Mouse (Mus musculus) urinary bladder, adult 2 months (tissue): Measurements from ENCODE around the gene Igfbpl1. TPM values are rescaled to one million over a fixed set of nuclear protein-coding genes. Genes with fewer than 3 reads are reported as not detected.

Experiments used
- DNase-seq: peaks from one replicate; pipeline ENCODE4 v3.0.0; 2022; ENCODE audit warnings: low spot score
- polyA plus RNA-seq: library from polyadenylated mRNA; depleted of rRNA; stranded (reverse); fragments of >200 nt; gene quantifications from 2 replicates; pipeline ENCODE4 v1.2.3, GENCODE M21; 2012; rRNA removed

The Igfbpl1 gene
- polyA plus RNA-seq, 1 experiment, result 0.03 TPM

GRCm38 (mm10) chr4:45771173-45771572, 55.5 kb downstream of the Igfbpl1 start:
- no peak for DNase-seq

- DNase-seq, result no peak
Measured at GRCm38 (mm10) chr4:45770638-45771033, 56.1 kb downstream of the Igfbpl1 start.

- no peak for DNase-seq
Measured at GRCm38 (mm10) chr4:45769791-45770637, 56.7 kb downstream of the Igfbpl1 start.

- DNase-seq, result no peak
Measured at GRCm38 (mm10) chr4:45769141-45769540, 57.6 kb downstream of the Igfbpl1 start.

- no peak for DNase-seq
Measured at GRCm38 (mm10) chr4:45767891-45768558, 58.7 kb downstream of the Igfbpl1 start.

- DNase-seq, result no peak
Measured at GRCm38 (mm10) chr4:45766774-45767173, 59.9 kb downstream of the Igfbpl1 start.

- no peak for DNase-seq
Measured at GRCm38 (mm10) chr4:45765565-45766201, 61.0 kb downstream of the Igfbpl1 start.

GRCm38 (mm10) chr4:45765121-45765564, 61.6 kb downstream of the Igfbpl1 start:
- DNase-seq, result no peak

- DNase-seq, result no peak
Measured at GRCm38 (mm10) chr4:45764141-45764494, 62.6 kb downstream of the Igfbpl1 start.

GRCm38 (mm10) chr4:45763288-45764140, 63.2 kb downstream of the Igfbpl1 start:
- no peak for DNase-seq

GRCm38 (mm10) chr4:45762600-45762999, 64.1 kb downstream of the Igfbpl1 start:
- DNase-seq, result no peak

Other genes with a start within 250 kb of the Igfbpl1 start
- gene Aldh1b1, start 27.9 kb downstream of the Igfbpl1 start, polyA plus RNA-seq, result 22.8 and 28.5 TPM in 2 replicates
- gene Stra6l, start 21.7 kb upstream of the Igfbpl1 start, polyA plus RNA-seq, result 0.39 and 0.57 TPM in 2 replicates
- gene Ccdc180, start 63.4 kb upstream of the Igfbpl1 start, polyA plus RNA-seq, result 0.03 and 0.06 TPM in 2 replicates
- gene Tdrd7, start 138.4 kb upstream of the Igfbpl1 start, polyA plus RNA-seq, result 30.6 and 31.7 TPM in 2 replicates
- gene Tmod1, start 212.0 kb upstream of the Igfbpl1 start, polyA plus RNA-seq, result 7.0 and 7.9 TPM in 2 replicates